In genomic region chr10:8535445-8535844, GRCm38 (mm10) we compare ENCODE assay signal across 29 mouse cellular contexts. TPM values are rescaled to one million over a fixed set of nuclear protein-coding genes. Genes with fewer than 3 reads are reported as not detected.
A peak's percentile ranks its signal among the peaks of the same experiment; 100 is the strongest.
DNase-seq lines count a peak whose midpoint lies in the region; ATAC-seq and TF ChIP-seq lines count a peak whose summit lies in the region.
"Had no signal": no experiment of that assay in that cellular context is flagged by ENCODE, and none has a peak within 500 bp of the region (broad histone marks: within the 10 kb centered on the region; RNA-seq: fewer than 3 reads in every experiment).

No protein-coding gene starts in this region.

- no peaks in the 10 kb centered on the region for H3K36me3 ChIP-seq in heart, adult 2 months (ENCODE audit: control insufficient read depth, insufficient read depth, low read length)
- H3K36me3 ChIP-seq: embryonic facial prominence, embryonic 13.5 days; forebrain, embryonic 10.5 days; forebrain, embryonic 15.5 days; hindbrain, embryonic 13.5 days; limb, embryonic 13.5 days; liver, embryonic 12.5 days had no signal

- no peak overlapping the region for H3K27ac ChIP-seq in heart, adult 2 months
- H3K27ac ChIP-seq: embryonic facial prominence, embryonic 13.5 days; forebrain, embryonic 10.5 days; forebrain, embryonic 15.5 days; hindbrain, embryonic 13.5 days; limb, embryonic 13.5 days; liver, embryonic 12.5 days; stomach, postnatal 0 days had no signal

- 56% methylated on average over 3 of the region's 3 CpGs for WGBS in heart, adult 2 months

- TF ChIP-seq EP300 in heart, adult 2 months (IDR thresholded peaks at IDR 0.05; ENCODE audit: insufficient read depth, low read depth, low read length): no peak

- no peaks in the 10 kb centered on the region for H3K4me1 ChIP-seq in heart, adult 2 months (ENCODE audit: control insufficient read depth, insufficient read depth, low read length)
- H3K4me1 ChIP-seq: embryonic facial prominence, embryonic 13.5 days; forebrain, embryonic 15.5 days; hindbrain, embryonic 13.5 days; limb, embryonic 13.5 days; liver, embryonic 12.5 days had no signal

- ATAC-seq in CD4-positive, CD25-positive, alpha-beta regulatory T cell, adult 4 months: peak; percentile 93
- peak; percentile 44 to 75 for ATAC-seq in hematopoietic stem cell, adult 5-6 weeks (replicated peaks in 1 of 2; ENCODE audit: insufficient read depth in 1 of 2, low FRiP score in 2 of 2, low TSS enrichment in 1 of 2, low read depth in 1 of 2, poor library complexity in 2 of 2, severe bottlenecking in 2 of 2)
- ATAC-seq: forebrain, embryonic 15.5 days; liver, embryonic 12.5 days had no signal

- peak; percentile 64 for DNase-seq in heart, adult 11 months
- no peak for DNase-seq in heart, adult 2 months
- DNase-seq in naive thymus-derived CD4-positive, alpha-beta T cell, adult 2 months (ENCODE audit: low read depth): peak; percentile 74
- DNase-seq in gastrocnemius, postnatal 4 days (ENCODE audit: low spot score in 2 of 2): no peak
- no peak for DNase-seq in layer of hippocampus, postnatal 25 days (ENCODE audit: extremely low spot score in 1 of 2, low spot score in 1 of 2)
- no peak for DNase-seq in right cerebral cortex, postnatal 10 days (ENCODE audit: low spot score in 2 of 2)
- DNase-seq: adrenal gland, adult 2 months; cerebellum, adult 8-10 months; cerebellum, postnatal 36 days; heart, postnatal 36 days; kidney, adult 18-20 months; kidney, postnatal 36 days; lung, adult 18-20 months; lung, postnatal 10 days; retina, postnatal 1 day; right cerebral cortex, postnatal 25 days; spleen, adult 18-20 months; thymus, adult 18-20 months; thymus, postnatal 25 days had no signal

- no peaks in the 10 kb centered on the region for H3K27me3 ChIP-seq in heart, adult 2 months (ENCODE audit: control insufficient read depth, insufficient read depth, low read length)
- H3K27me3 ChIP-seq: embryonic facial prominence, embryonic 13.5 days; forebrain, embryonic 15.5 days; hindbrain, embryonic 13.5 days; limb, embryonic 13.5 days; liver, embryonic 12.5 days had no signal

- no peak overlapping the region for H3K4me3 ChIP-seq in heart, adult 2 months
- H3K4me3 ChIP-seq: embryonic facial prominence, embryonic 13.5 days; forebrain, embryonic 10.5 days; forebrain, embryonic 15.5 days; hindbrain, embryonic 13.5 days; limb, embryonic 13.5 days; liver, embryonic 12.5 days; myocyte had no signal

- TF ChIP-seq POLR2A in heart, adult 2 months (IDR thresholded peaks at IDR 0.05; ENCODE audit: insufficient read depth, low read depth, low read length): no peak

- H3K9ac ChIP-seq in heart, adult 2 months (ENCODE audit: low read depth, low read length): no peak overlapping the region
- H3K9ac ChIP-seq: embryonic facial prominence, embryonic 13.5 days; forebrain, embryonic 15.5 days; hindbrain, embryonic 13.5 days; limb, embryonic 13.5 days; liver, embryonic 12.5 days had no signal

- H3K79me2 ChIP-seq in heart, adult 2 months (replicated peaks; ENCODE audit: control insufficient read depth, insufficient read depth, low read length): no peaks in the 10 kb centered on the region

- TF ChIP-seq CTCF in heart, adult 2 months (IDR thresholded peaks at IDR 0.05): no peak

- intact Hi-C loops in heart, adult 2 months (cut with DNase I): loop anchor here (10.0 kb wide), 1 partner anchor 179 kb away; no protein-coding TSS in a partner anchor

RNA-seq across cellular contexts. Expression of gene Ust, which starts 16.8 kb away (rescaled TPM):
- total RNA-seq in heart, adult 2 months (2021): 1 to 10 TPM; 1.6 to 1.7 TPM
- polyA plus RNA-seq in heart, adult 2 months (2012; rRNA removed): 1.1 and 1.3 TPM in 2 replicates
- under 1 TPM; 0.44 to 0.63 TPM for polyA plus RNA-seq in CD4-positive, CD25-positive, alpha-beta regulatory T cell, adult 4 months (2017; shearing (Covaris generic))
- total RNA-seq in hematopoietic stem cell, adult 5-6 weeks (2017): 0.79 and 1.4 TPM in 2 replicates
- 1 to 10 TPM; 5.1 to 6.1 TPM for total RNA-seq in gastrocnemius, postnatal 4 days (2021)
- 10 to 100 TPM; 72.5 to 74.0 TPM for total RNA-seq in layer of hippocampus, postnatal 25 days (2021)

Comparison
In these comparisons a context has a peak if more than half of its experiments do, and no peak if none do; other contexts are left out.
1. DNase-seq: peak in heart, adult 11 months (single experiment) and naive thymus-derived CD4-positive, alpha-beta T cell, adult 2 months (single experiment); none in heart, adult 2 months (0 of 2), gastrocnemius, postnatal 4 days (0 of 2), layer of hippocampus, postnatal 25 days (0 of 2) and right cerebral cortex, postnatal 10 days (0 of 2).
2. RNA of gene Ust, which starts 16.8 kb away (total RNA-seq): 72.5 to 74.0 TPM in layer of hippocampus, postnatal 25 days; 5.1 to 6.1 TPM in gastrocnemius, postnatal 4 days, 1.6 to 1.7 TPM in heart, adult 2 months and 0.79 to 1.4 TPM in hematopoietic stem cell, adult 5-6 weeks; every median in the first group is over 10 times any median in the second.